Mouse (Mus musculus) heart, embryonic 16.5 days (tissue): ENCODE results near the gene Il2rb. TPM values are rescaled to one million over a fixed set of nuclear protein-coding genes. Genes with fewer than 3 reads are reported as not detected.

Source experiments
- ATAC-seq: fragments of 200-750 bp; cut with Nextera tagmentation; replicated peaks from 2 replicates; pipeline ENCODE4 v1.8.0; 2017; ENCODE audit warnings: moderate number of reproducible peaks; ENCODE audit not compliant: insufficient read depth, low FRiP score; ENCODE audit errors: extremely low read depth
- H3K27ac ChIP-seq: fragments of 300-500 bp; sonication (generic); 2 replicates; pipeline ENCODE4 v1.5.1; 2014; ENCODE audit warnings: mild to moderate bottlenecking, low read length, control low read depth, moderate library complexity
- H3K27me3 ChIP-seq: fragments of 300-500 bp; sonication (generic); 2 replicates; pipeline ENCODE4 v1.6.1; 2014; ENCODE audit warnings: low read length, mixed read lengths; ENCODE audit not compliant: control insufficient read depth, insufficient read depth
- H3K36me3 ChIP-seq: fragments of 300-500 bp; sonication (generic); 2 replicates; pipeline ENCODE4 v1.6.1; 2014; ENCODE audit not compliant: control insufficient read depth, insufficient read depth
- H3K4me1 ChIP-seq: fragments of 300-500 bp; sonication (generic); 2 replicates; pipeline ENCODE4 v1.6.1; 2014; ENCODE audit warnings: low read length, mixed read lengths; ENCODE audit not compliant: control insufficient read depth, insufficient read depth
- H3K4me2 ChIP-seq: fragments of 300-500 bp; sonication (generic); 2 replicates; pipeline ENCODE4 v1.6.1; 2014; ENCODE audit warnings: low read depth, mild to moderate bottlenecking, control low read depth, low read length
- H3K4me3 ChIP-seq: fragments of 300-500 bp; sonication (generic); 2 replicates; pipeline ENCODE4 v1.5.1; 2014; ENCODE audit warnings: mild to moderate bottlenecking, control low read depth, low read length
- H3K9ac ChIP-seq: fragments of 300-500 bp; sonication (generic); 2 replicates; pipeline ENCODE4 v1.6.1; 2014; ENCODE audit warnings: low read length, control low read depth
- H3K9me3 ChIP-seq: fragments of 300-500 bp; sonication (generic); replicated peaks from 2 replicates; pipeline ENCODE4 v1.6.1; 2016; ENCODE audit warnings: low read length; ENCODE audit not compliant: control insufficient read depth
- whole genome bisulfite sequencing: fragments of 180-500 bp; shearing (Covaris S2); extraction: QIAGEN DNeasy Blood & Tissue Kit; methylation state at CpG from one replicate; pipeline ENCODE4 v1.1.7; 2014; 5-methylcytosine and 5-hydroxymethylcytosine counted together
- polyA plus RNA-seq: library from polyadenylated mRNA; unstranded; fragments of >200 nt; fragmentation: Nextera tagmentation; extraction: Ambion mirVana; gene quantifications from 2 replicates; pipeline ENCODE4 v1.2.1, GENCODE M21; 2015

Gene Il2rb
- 1.8 and 4.9 TPM in 2 replicates for polyA plus RNA-seq

DNA sequence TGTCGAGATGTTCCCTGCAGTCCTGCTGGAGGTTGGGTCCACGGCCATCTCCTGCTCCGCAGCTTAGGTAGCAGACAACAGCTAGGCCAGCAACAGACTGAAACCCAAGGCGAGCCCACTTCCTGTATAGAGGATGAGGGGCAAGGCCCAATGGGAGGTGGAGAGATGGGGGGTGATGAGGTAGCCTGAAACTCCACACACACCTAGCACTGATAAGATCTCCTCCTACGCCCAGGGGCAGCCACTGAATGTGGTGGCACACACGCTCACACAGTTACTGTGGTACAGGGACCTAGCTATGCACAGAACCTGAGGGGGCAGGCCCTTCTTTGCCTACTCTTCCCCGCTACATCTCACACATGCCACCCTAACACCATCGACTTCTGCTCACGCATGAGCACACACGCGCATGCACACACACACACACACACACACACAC lies at the start of gene Il2rb:
Il2rb (minus strand) TSS at position 304 of the 439 bp plus-strand sequence.
- Histone ChIP-seq H3K36me3 (no peaks in the 10 kb centered on the region), H3K4me3 (no peak within 1 kb of the TSS), H3K27me3 (no peaks in the 10 kb centered on the region), H3K4me1 (no peaks in the 10 kb centered on the region), H3K9me3 (no peaks in the 10 kb centered on the region), H3K9ac (no peak within 1 kb of the TSS), H3K4me2 (no peak within 1 kb of the TSS), H3K27ac (no peak within 1 kb of the TSS)
- WGBS: 84% methylated on average over 11 of the region's 11 CpGs
- no peak for ATAC-seq

DNA sequence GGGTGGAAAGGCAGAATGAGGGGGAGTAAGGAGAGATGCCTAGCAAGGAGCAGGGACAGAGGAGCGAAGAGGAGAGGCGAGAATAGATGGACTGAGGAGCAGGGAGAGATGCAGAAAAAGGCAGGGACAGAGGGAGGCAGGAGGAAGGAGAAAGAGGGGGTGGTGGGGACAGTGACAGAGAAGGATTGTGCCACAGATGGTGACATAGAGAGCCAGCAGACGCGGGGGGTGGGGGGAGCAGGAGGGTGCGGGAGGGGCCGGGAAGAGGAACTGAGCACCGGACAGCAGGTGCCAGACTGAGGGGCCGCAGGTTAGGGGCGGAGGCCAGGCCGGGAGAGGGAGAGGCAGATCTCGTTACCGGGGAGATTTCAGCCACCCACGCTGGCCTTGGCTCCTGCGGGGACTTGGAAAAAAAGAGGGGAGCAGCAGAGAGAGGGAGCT lies 49.5 kb upstream of the Il2rb start, which contains the start of gene Sstr3:
Sstr3 (minus strand) TSS at position 125 of the 441 bp plus-strand sequence.
- no peak for ATAC-seq
- Histone ChIP-seq H3K4me2 (no peak within 1 kb of the TSS), H3K4me3 (no peak within 1 kb of the TSS), H3K27ac (no peak within 1 kb of the TSS), H3K9ac (no peak within 1 kb of the TSS), H3K4me1 (peaks cover 33% of the 10 kb centered on the region), H3K27me3 (peaks cover 22% of the 10 kb centered on the region), H3K36me3 (no peaks in the 10 kb centered on the region), H3K9me3 (no peaks in the 10 kb centered on the region)
- WGBS: 13% methylated on average over 14 of the region's 14 CpGs

DNA sequence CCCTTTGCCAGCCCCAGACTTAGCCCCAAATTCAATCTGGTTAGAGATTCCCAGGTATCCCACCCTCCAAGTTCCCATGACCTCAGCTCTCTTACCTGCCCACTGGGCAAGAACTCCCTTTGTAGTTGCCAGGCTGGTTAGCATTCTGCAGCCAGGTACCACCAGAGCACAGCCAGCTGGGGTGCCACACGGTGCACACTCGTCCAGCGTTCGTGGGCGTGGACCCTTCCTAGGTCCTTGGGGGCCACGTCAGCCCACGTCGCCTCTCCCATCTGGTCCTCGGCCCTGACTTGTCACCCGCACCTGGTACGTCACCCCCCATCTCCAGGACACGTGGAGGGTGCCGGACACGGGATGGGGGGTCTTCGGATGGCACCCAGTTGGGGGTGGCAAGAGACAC lies 49.0 kb upstream of the Il2rb start:
- ATAC-seq: no peak
- H3K27ac ChIP-seq: no peak overlapping the region
- peaks cover 22% of the 10 kb centered on the region for H3K27me3 ChIP-seq
- WGBS: 76% methylated on average over 15 of the region's 15 CpGs
- no peaks in the 10 kb centered on the region for H3K9me3 ChIP-seq
- H3K4me2 ChIP-seq: no peak overlapping the region
- H3K4me1 ChIP-seq: peaks cover 33% of the 10 kb centered on the region
- no peak overlapping the region for H3K4me3 ChIP-seq
- H3K9ac ChIP-seq: no peak overlapping the region
- no peaks in the 10 kb centered on the region for H3K36me3 ChIP-seq

DNA sequence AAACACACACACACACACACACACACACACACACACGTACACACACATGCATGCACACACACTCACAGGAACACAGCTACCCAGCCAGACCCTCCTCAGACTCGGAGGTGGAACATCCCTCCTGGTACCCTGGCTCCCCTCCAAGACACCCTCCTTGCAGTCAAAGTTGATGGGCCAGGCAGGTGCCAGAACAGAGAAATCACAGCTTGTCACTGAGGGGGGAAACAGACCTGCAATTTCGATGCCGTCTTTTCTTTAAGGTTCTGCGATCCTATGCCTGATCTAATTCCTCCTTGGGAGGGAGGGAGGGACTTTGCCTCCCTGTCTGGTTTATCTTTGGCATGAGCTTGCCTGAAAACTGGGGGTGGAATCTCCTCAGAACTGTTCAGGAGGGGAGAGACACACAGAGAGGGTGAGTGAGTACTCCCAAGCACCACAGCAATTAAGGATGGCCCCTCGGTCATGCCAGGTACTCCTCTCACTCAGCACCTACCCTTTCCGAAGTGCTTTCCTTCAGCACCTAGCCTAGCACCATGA lies 47.8 kb upstream of the Il2rb start:
- Histone ChIP-seq H3K9me3 (no peaks in the 10 kb centered on the region), H3K4me1 (peaks cover 26% of the 10 kb centered on the region), H3K9ac (no peak overlapping the region), H3K36me3 (no peaks in the 10 kb centered on the region), H3K27ac (no peak overlapping the region), H3K4me3 (no peak overlapping the region), H3K27me3 (peaks cover 22% of the 10 kb centered on the region), H3K4me2 (no peak overlapping the region)
- 45% methylated on average over 7 of the region's 7 CpGs for WGBS
- no peak for ATAC-seq

DNA sequence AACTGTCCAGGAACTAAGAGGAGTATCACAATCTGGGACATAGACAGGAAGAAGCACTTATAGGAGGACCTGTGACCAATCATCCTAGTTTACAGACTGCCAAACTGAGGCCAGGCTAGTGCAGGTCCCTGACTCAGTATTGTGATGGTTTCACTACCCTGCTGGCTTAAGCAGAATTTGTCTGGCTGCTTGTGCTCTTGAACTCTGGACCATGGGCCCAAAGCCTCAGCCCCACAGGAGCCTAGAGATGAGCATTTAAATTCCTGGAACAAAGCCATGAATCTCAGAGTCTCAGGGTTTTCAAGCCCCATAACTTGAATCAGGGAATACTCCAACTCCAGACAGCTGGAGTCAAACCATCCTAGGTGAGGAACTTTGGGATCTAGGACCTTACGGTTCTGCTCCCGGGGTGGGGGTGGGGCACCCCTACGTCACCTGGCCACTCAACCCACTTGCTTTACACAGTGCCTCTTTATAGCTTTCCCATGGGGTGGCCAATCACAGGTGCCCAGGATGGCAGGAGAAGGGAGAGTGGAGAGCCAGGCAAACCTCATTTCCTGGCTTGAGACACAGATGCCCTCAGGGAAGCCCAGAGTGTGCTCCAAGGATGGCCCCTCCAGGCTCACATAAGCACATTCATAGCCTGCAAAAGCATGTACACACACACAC lies 47.2 kb upstream of the Il2rb start:
- no peak; the same call in 1 of the 2 replicates for ATAC-seq
- WGBS: 79% methylated on average over 3 of the region's 3 CpGs
- no peak overlapping the region for H3K4me2 ChIP-seq
- H3K27ac ChIP-seq: peak overlapping the region; percentile 49; the same call in 1 of the 2 replicates
- no peak overlapping the region for H3K4me3 ChIP-seq
- no peaks in the 10 kb centered on the region for H3K36me3 ChIP-seq
- H3K4me1 ChIP-seq: peaks cover 24% of the 10 kb centered on the region
- no peak overlapping the region for H3K9ac ChIP-seq
- peaks cover 22% of the 10 kb centered on the region for H3K27me3 ChIP-seq
- no peaks in the 10 kb centered on the region for H3K9me3 ChIP-seq

DNA sequence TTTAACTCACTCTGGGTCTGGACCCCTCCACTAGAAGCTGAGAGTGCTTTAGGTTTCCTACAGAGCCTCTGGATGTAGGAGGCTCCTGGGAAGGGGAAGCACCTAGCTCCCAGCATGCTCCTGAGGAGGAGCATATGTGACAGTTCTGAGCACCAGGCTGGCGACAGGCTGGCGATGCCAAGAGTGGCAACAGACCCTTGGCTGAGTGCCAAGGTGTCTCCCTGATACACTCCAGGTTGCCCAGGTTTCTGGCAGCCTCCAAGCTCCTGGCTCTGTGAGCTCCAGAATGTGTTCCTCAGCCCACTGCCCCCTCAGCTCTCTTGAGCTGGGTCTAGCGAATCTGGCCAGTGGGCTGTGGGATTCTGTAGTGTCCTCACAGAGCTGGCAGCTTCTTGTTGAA lies 46.5 kb upstream of the Il2rb start:
- no peak overlapping the region for H3K4me3 ChIP-seq
- peak; percentile 76 for ATAC-seq
- no peaks in the 10 kb centered on the region for H3K9me3 ChIP-seq
- no peak overlapping the region for H3K4me2 ChIP-seq
- H3K27me3 ChIP-seq: peaks cover 22% of the 10 kb centered on the region
- H3K4me1 ChIP-seq: peaks cover 24% of the 10 kb centered on the region
- 10% methylated on average over 3 of the region's 3 CpGs for WGBS
- peak overlapping the region; percentile 49; the same call in 1 of the 2 replicates for H3K27ac ChIP-seq
- peak overlapping the region; percentile 10; the same call in 1 of the 2 replicates for H3K9ac ChIP-seq
- no peaks in the 10 kb centered on the region for H3K36me3 ChIP-seq

DNA sequence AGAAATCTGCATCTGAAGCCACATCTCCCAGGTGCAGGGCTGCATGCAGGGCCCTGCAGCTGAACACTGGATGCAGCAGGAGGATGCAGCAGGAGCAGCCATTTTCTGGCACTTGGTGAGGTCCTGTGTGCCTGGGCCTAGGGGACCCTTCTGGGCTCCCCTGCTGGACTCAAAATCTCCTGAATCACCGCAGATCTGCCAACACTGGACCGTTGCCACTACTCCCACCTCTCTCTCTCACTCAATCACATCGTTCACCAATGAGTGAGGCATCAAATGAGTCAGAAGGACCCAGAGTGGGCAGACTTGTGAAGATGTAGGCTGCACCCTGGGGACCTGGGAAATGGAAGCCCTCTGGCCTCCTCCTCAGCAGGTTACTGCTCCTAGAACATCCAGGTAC lies 46.0 kb upstream of the Il2rb start:
- ATAC-seq: no peak
- WGBS: 60% methylated on average over 3 of the region's 3 CpGs
- Histone ChIP-seq H3K9ac (no peak overlapping the region), H3K4me1 (peaks cover 24% of the 10 kb centered on the region), H3K36me3 (no peaks in the 10 kb centered on the region), H3K27me3 (peaks cover 22% of the 10 kb centered on the region), H3K4me3 (no peak overlapping the region), H3K9me3 (no peaks in the 10 kb centered on the region), H3K4me2 (no peak overlapping the region), H3K27ac (no peak overlapping the region)

DNA sequence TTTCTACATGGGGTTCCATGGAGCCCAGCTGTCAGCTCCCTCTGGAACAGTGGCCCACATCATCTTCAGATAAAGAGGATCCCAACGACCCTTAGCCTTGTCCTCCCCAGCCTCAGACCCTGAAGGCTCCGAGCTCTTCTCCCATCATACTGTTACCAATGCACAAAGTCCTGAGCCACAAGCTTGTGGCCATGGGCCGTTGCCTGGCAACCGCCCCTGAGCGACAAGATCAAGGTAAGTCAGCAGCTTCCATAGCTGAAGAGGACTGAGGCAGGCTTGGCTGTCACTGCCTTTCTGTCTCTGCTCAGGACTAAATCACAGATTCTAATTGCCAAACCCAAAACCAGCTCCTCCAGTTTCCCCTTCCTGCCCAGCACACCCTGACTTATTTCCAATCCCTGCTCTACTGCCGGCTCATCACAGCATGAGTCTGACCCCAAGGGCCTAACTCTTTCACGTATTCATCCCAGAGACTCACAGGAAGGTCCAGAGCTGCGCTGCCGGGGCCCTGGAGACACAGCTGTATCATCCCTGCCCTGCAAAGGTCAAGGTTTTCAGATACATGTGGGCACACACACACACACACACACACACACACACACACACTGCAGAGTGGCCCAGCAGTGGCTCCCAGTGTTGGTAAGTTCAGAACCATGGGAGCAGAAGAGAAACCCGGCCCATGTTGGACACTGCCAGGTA lies 40.8 kb upstream of the Il2rb start:
- no peak for ATAC-seq
- no peak overlapping the region for H3K27ac ChIP-seq
- 55% methylated on average over 10 of the region's 10 CpGs for WGBS
- H3K9me3 ChIP-seq: no peaks in the 10 kb centered on the region
- peaks cover 9% of the 10 kb centered on the region for H3K4me1 ChIP-seq
- H3K27me3 ChIP-seq: 0 out of 2 replicates have a peak, but pooled peaks cover 5% of the 10 kb centered on the region
- no peaks in the 10 kb centered on the region for H3K36me3 ChIP-seq
- H3K9ac ChIP-seq: no peak overlapping the region
- H3K4me2 ChIP-seq: no peak overlapping the region
- H3K4me3 ChIP-seq: no peak overlapping the region

DNA sequence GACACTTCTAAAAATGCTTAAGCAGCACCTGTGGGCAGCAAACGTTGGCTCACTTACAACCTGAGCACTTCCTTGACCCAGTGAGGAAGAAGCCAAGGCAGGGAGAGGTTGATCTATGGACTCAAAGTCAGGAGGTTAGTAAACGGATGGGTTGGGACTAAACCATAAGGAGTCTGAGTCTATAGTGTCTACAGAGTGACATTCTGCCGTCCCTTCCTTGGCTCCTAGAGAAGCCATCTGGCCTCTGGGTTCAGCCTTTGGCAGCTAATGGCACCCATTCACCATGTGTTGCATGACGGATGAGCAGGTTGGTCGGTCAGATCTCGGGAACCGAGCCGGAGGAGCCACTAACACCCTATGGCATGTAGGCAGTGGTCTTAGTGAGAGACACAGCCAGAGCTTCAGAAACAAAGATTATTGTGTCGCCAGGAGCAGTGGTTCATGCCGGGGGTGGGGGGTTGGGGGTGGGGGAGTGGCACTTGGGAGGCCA lies 38.3 kb upstream of the Il2rb start:
- peaks cover 28% of the 10 kb centered on the region for H3K4me1 ChIP-seq
- no peak for ATAC-seq
- no peaks in the 10 kb centered on the region for H3K9me3 ChIP-seq
- H3K36me3 ChIP-seq: no peaks in the 10 kb centered on the region
- WGBS: 78% methylated on average over 10 of the region's 10 CpGs
- no peak overlapping the region for H3K9ac ChIP-seq
- H3K27ac ChIP-seq: no peak overlapping the region
- no peaks in the 10 kb centered on the region for H3K27me3 ChIP-seq
- no peak overlapping the region for H3K4me3 ChIP-seq
- H3K4me2 ChIP-seq: no peak overlapping the region
